In genomic region chr11:86685366-86685765, GRCm38 (mm10) we compare ENCODE assay signal across 12 mouse cellular contexts. TPM values are rescaled to one million over a fixed set of nuclear protein-coding genes. Genes with fewer than 3 reads are reported as not detected.
DNase-seq lines count a peak whose midpoint lies in the region; ATAC-seq and TF ChIP-seq lines count a peak whose summit lies in the region.
"Had no signal": no experiment of that assay in that cellular context is flagged by ENCODE, and none has a peak within 500 bp of the region (broad histone marks: within the 10 kb centered on the region; RNA-seq: fewer than 3 reads in every experiment).

No protein-coding gene starts in this region.

- TF ChIP-seq EP300 in ES-Bruce4 (IDR thresholded peaks at IDR 0.05; ENCODE audit: insufficient read depth, low read depth, low read length): no peak

- H3K27ac ChIP-seq in heart, embryonic 13.5 days (replicated peaks): no peak overlapping the region
- H3K27ac ChIP-seq in ES-Bruce4 (ENCODE audit: insufficient read depth, low read length): no peak overlapping the region
- no peak overlapping the region for H3K27ac ChIP-seq in hindbrain, embryonic 11.5 days (ENCODE audit: low read depth, low read length)
- peak overlapping the region; percentile 96; the same call in 1 of the 2 replicates for H3K27ac ChIP-seq in liver, embryonic 15.5 days (replicated peaks)

- no peak for TF ChIP-seq POLR2A in ES-Bruce4 (IDR thresholded peaks at IDR 0.05; ENCODE audit: insufficient read depth, low read length)

- H3K27me3 ChIP-seq in heart, embryonic 13.5 days (replicated peaks): no peaks in the 10 kb centered on the region
- no peaks in the 10 kb centered on the region for H3K27me3 ChIP-seq in ES-Bruce4 (ENCODE audit: control insufficient read depth, insufficient read depth, low read length, poor library complexity, severe bottlenecking)
- no peaks in the 10 kb centered on the region for H3K27me3 ChIP-seq in hindbrain, embryonic 11.5 days (ENCODE audit: control insufficient read depth, insufficient read depth, low read length)
- no peaks in the 10 kb centered on the region for H3K27me3 ChIP-seq in liver, embryonic 15.5 days

- WGBS in heart, embryonic 13.5 days: 90% methylated on average over 1 of the region's 1 CpGs
- WGBS in hindbrain, embryonic 11.5 days: 84% methylated on average over 1 of the region's 1 CpGs
- 79% methylated on average over 1 of the region's 1 CpGs for WGBS in liver, embryonic 15.5 days (ENCODE audit: insufficient replicate concordance)

- ATAC-seq in heart, embryonic 13.5 days (ENCODE audit: extremely low read depth, insufficient number of reproducible peaks, low FRiP score, low TSS enrichment): no peak
- no peak for ATAC-seq in hindbrain, embryonic 11.5 days (ENCODE audit: low FRiP score)
- no peak for ATAC-seq in liver, embryonic 15.5 days (ENCODE audit: insufficient read depth)
- ATAC-seq: inflammation-experienced regulatory T-cells, adult 6 months had no signal

- DNase-seq in heart, postnatal 10 days: no peak
- DNase-seq in hindbrain, embryonic 11.5 days (ENCODE audit: low spot score): no peak
- DNase-seq in cerebellum, adult 9-10 months: no peak
- no peak for DNase-seq in ovary, postnatal 36 days (ENCODE audit: low spot score)
- no peak for DNase-seq in layer of hippocampus, postnatal 36 days
- DNase-seq: adrenal gland, postnatal 25 days; right cerebral cortex, postnatal 4 days; thymus, postnatal 36 days had no signal

- peak overlapping the region; percentile 87 for H3K4me3 ChIP-seq in heart, embryonic 13.5 days
- no peak overlapping the region for H3K4me3 ChIP-seq in ES-Bruce4 (ENCODE audit: low read depth, low read length)
- peak overlapping the region; percentile 76 for H3K4me3 ChIP-seq in hindbrain, embryonic 11.5 days (ENCODE audit: low read depth, low read length)
- H3K4me3 ChIP-seq in liver, embryonic 15.5 days (replicated peaks): peak overlapping the region; percentile 93

- peak overlapping the region; percentile 94 for H3K4me2 ChIP-seq in heart, embryonic 13.5 days
- peak overlapping the region; percentile 52; the same call in 1 of the 2 replicates for H3K4me2 ChIP-seq in hindbrain, embryonic 11.5 days (replicated peaks; ENCODE audit: low read depth, low read length)
- peak overlapping the region; percentile 76 for H3K4me2 ChIP-seq in liver, embryonic 15.5 days

- peak overlapping the region; percentile 92 for H3K9ac ChIP-seq in heart, embryonic 13.5 days
- H3K9ac ChIP-seq in ES-Bruce4 (ENCODE audit: low read depth, poor library complexity, severe bottlenecking): peak overlapping the region; percentile 92; the same call in 1 of the 2 replicates
- no peak overlapping the region for H3K9ac ChIP-seq in hindbrain, embryonic 11.5 days (ENCODE audit: low read depth, low read length)
- peak overlapping the region; percentile 94 for H3K9ac ChIP-seq in liver, embryonic 15.5 days

- intact Hi-C loops in heart, postnatal 10 days (cut with DNase I): no loop called here

- peaks cover 30% of the 10 kb centered on the region for H3K36me3 ChIP-seq in heart, embryonic 13.5 days
- H3K36me3 ChIP-seq in ES-Bruce4 (ENCODE audit: control insufficient read depth, insufficient read depth, low read length, poor library complexity, severe bottlenecking): peaks cover 30% of the 10 kb centered on the region
- H3K36me3 ChIP-seq in hindbrain, embryonic 11.5 days (ENCODE audit: control insufficient read depth, insufficient read depth, low read length): peaks cover 2% of the 10 kb centered on the region; the same call in 1 of the 2 replicates
- peaks cover 34% of the 10 kb centered on the region for H3K36me3 ChIP-seq in liver, embryonic 15.5 days (replicated peaks)

- no peak for TF ChIP-seq CTCF in ES-Bruce4 (IDR thresholded peaks at IDR 0.05; ENCODE audit: low read depth, low read length)

- H3K9me3 ChIP-seq in heart, embryonic 13.5 days: no peaks in the 10 kb centered on the region
- no peaks in the 10 kb centered on the region for H3K9me3 ChIP-seq in ES-Bruce4 (replicated peaks; ENCODE audit: control insufficient read depth, insufficient read depth, low read length, poor library complexity, severe bottlenecking)
- H3K9me3 ChIP-seq in hindbrain, embryonic 11.5 days (ENCODE audit: control insufficient read depth, low read length): no peaks in the 10 kb centered on the region
- H3K9me3 ChIP-seq in liver, embryonic 15.5 days (replicated peaks): no peaks in the 10 kb centered on the region

- H3K4me1 ChIP-seq in heart, embryonic 13.5 days: peaks cover 47% of the 10 kb centered on the region
- H3K4me1 ChIP-seq in ES-Bruce4 (ENCODE audit: control insufficient read depth, insufficient read depth, low read length): no peaks in the 10 kb centered on the region
- H3K4me1 ChIP-seq in hindbrain, embryonic 11.5 days (replicated peaks; ENCODE audit: control insufficient read depth, insufficient read depth, low read length): no peaks in the 10 kb centered on the region; the same call in 1 of the 2 replicates
- peaks cover 44% of the 10 kb centered on the region for H3K4me1 ChIP-seq in liver, embryonic 15.5 days (replicated peaks)

RNA-seq across cellular contexts. Expression of gene Ptrh2, which starts 1.6 kb away (rescaled TPM):
- 20.5 and 22.6 TPM in 2 replicates for polyA plus RNA-seq in heart, embryonic 13.5 days (2015; fragmentation: Nextera tagmentation; extraction: Ambion mirVana)
- 1 to 10 TPM; 8.7 to 9.3 TPM for total RNA-seq in heart, postnatal 10 days (2021)
- 15.8 and 16.1 TPM in 2 replicates for polyA plus RNA-seq in ES-Bruce4 (2011; ENCODE audit: insufficient read depth, insufficient read length, low read depth, missing spikeins)
- polyA plus RNA-seq in hindbrain, embryonic 11.5 days (2014; fragmentation: Nextera tagmentation; extraction: Ambion mirVana): 40.3 and 42.4 TPM in 2 replicates
- polyA plus RNA-seq in liver, embryonic 15.5 days (2015; fragmentation: Nextera tagmentation; extraction: Ambion mirVana): 14.3 and 15.0 TPM in 2 replicates
- total RNA-seq in layer of hippocampus, postnatal 36 days (2021): 10 to 100 TPM; 10.1 to 10.3 TPM

RNA-seq across cellular contexts. Expression of gene Vmp1, which starts 1.7 kb away (rescaled TPM):
- polyA plus RNA-seq in heart, embryonic 13.5 days (2015; fragmentation: Nextera tagmentation; extraction: Ambion mirVana): 85.3 and 93.2 TPM in 2 replicates
- total RNA-seq in heart, postnatal 10 days (2021): 10 to 100 TPM; 49.8 to 53.1 TPM
- 101 and 113 TPM in 2 replicates for polyA plus RNA-seq in ES-Bruce4 (2011; ENCODE audit: insufficient read depth, insufficient read length, low read depth, missing spikeins)
- polyA plus RNA-seq in hindbrain, embryonic 11.5 days (2014; fragmentation: Nextera tagmentation; extraction: Ambion mirVana): 97.9 and 105 TPM in 2 replicates
- 80.8 and 81.0 TPM in 2 replicates for polyA plus RNA-seq in liver, embryonic 15.5 days (2015; fragmentation: Nextera tagmentation; extraction: Ambion mirVana)
- total RNA-seq in layer of hippocampus, postnatal 36 days (2021): 100 to 1,000 TPM; 119 to 137 TPM
